Mouse (Mus musculus): ENCODE results near the gene Rcbtb2. TPM values are rescaled to one million over a fixed set of nuclear protein-coding genes. Genes with fewer than 3 reads are reported as not detected.

The Rcbtb2 gene
- total RNA-seq, 2 experiments from 2014 or later = 33.0 to 33.1 TPM

- DNase-seq (ENCODE audit: low spot score in 2 of 2) = no peak
Observed at GRCm38 (mm10) chr14:73145531-73145930, 22.7 kb downstream of the Rcbtb2 start.

DNA sequence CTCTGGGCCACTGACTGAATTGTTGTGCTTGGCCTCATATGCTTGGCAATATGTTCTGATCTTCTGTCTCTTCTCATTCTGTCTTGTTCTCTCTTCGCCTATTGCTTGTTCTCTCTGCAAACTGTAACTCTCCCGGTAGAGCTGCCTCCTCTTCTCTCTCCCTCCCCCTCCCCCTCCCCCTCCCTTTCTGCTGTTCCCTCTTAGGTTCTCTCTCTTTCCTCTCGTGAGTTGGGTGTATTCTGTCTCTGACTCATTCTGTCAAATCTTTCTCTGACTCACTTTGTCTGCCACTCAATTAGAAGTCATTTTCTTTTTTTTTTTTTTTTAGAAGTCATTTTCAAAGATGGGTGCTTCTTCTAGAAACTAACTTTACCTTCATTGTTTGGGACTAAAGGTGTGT, 23.9 kb downstream of the Rcbtb2 start:
- DNase-seq (ENCODE audit: low spot score in 2 of 2) = no peak

DNA sequence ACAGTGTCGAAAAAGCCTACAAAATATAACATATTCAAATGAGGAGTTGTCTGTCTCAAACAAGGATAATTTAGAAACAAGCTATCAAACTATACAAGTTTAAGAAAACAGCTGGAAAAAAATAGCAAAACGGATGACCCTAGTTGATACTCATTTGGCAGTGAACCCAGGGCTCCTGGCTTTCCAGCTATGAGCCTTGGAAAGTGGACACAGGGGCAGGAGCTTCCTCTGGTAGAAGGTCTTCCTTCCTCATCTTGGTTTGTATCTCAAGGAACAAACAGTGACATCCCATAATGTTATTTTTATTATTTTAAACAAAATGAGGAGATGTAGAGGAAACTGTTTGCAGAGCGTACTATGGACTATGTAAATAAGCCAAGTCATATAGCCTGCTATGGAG, 25.3 kb downstream of the Rcbtb2 start:
- DNase-seq (ENCODE audit: low spot score in 2 of 2) = no peak

GRCm38 (mm10) chr14:73161303-73161702, 38.5 kb downstream of the Rcbtb2 start:
- DNase-seq (ENCODE audit: low spot score in 2 of 2) = no peak

GRCm38 (mm10) chr14:73162192-73162800, 39.5 kb downstream of the Rcbtb2 start:
- no peak for DNase-seq (ENCODE audit: low spot score in 2 of 2)

GRCm38 (mm10) chr14:73163363-73163998, 40.6 kb downstream of the Rcbtb2 start:
- DNase-seq (ENCODE audit: low spot score in 2 of 2) = no peak

DNA sequence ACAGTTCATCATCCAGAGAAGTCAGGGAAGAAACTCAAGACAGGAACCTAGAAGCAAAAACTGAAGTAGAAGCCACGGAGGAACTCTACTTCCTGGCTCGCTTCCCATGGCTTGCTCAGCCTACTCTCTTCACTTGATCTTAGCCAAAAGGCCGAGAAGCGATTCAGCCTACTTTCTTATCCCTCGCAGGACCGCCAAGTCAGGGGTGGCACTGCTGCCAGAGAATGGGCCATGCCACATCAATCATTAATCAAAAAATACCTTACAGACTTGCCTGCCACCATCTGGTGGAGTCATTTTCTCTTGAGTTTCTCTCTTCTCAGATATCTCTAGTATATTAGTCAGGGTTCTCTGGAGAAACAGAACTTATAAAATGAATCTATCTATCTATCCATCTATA, 42.3 kb downstream of the Rcbtb2 start:
- DNase-seq (ENCODE audit: low spot score in 2 of 2) = no peak

- DNase-seq (ENCODE audit: low spot score in 2 of 2) = no peak
Observed at GRCm38 (mm10) chr14:73168605-73169004, 45.8 kb downstream of the Rcbtb2 start.

DNA sequence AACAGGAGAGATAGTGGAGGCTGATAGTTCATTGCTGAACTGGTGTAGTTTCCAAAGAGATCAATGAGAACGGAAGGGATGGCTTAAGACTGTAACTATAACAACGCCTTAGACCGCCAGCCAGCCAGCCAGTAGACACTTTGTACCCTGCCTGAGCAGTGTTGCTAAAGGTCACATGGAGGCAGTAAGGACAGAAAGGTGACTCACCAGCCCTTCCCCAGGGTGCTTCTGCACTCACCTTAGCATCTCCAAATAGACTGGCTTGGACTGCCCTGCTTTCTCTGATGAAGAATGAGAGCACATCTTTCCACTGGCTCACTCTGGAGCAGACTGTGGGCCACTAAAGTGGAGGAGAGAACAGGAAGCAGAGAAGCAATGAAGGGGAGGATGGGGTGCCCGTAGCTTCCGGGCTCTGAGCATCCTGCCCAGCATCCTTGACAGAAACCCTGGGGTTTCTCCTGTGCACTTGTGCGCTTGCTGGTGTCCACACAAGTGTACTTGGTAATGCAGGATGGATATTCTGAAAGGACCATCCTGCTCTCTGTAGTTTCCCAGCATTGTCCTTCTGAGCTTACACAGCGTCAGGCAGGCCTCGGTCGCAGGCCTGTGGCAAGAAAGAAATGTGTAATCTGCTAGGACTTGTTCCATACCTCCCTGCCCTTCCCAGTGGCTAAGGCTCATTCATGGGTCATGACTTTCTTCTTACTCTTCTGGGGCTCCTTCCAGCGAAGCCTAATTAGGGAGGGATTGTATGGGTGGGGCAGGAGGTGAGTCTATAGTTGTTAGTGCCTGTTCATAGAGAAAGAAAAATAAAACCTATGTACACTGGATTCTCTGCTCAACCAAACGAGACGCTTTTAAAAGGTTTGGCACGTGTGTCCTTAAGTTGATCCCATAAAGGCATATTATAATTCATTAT, 47.3 kb downstream of the Rcbtb2 start:
- DNase-seq (ENCODE audit: low spot score in 2 of 2) = no peak

GRCm38 (mm10) chr14:73172196-73173011, 49.6 kb downstream of the Rcbtb2 start:
- no peak for DNase-seq (ENCODE audit: low spot score in 2 of 2)

DNA sequence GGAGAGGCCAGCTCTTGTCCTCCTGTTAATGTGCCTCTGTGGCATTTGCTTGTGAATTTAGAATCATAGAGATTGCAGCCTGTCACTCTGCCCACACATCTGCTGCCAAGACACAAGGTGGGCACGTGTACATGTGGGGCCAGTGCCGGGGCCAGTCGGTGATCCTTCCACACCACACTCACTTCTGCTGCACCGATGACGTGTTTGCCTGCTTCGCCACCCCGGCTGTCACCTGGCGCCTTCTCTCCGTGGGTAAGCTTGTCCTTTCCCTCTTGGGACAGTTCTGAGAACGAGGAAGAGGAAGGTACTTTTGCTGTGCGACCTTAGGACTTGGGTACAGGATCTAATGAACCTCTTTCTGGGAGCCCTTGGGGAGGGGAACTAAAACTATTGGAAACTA, 50.8 kb downstream of the Rcbtb2 start:
- no peak for DNase-seq (ENCODE audit: low spot score in 2 of 2)

GRCm38 (mm10) chr14:73174091-73174995, 51.5 kb downstream of the Rcbtb2 start:
- DNase-seq (ENCODE audit: low spot score in 2 of 2) = peak in 1 of 2 experiments; percentile 38

GRCm38 (mm10) chr14:73175031-73175430, 52.2 kb downstream of the Rcbtb2 start:
- no peak for DNase-seq (ENCODE audit: low spot score in 2 of 2)

DNA sequence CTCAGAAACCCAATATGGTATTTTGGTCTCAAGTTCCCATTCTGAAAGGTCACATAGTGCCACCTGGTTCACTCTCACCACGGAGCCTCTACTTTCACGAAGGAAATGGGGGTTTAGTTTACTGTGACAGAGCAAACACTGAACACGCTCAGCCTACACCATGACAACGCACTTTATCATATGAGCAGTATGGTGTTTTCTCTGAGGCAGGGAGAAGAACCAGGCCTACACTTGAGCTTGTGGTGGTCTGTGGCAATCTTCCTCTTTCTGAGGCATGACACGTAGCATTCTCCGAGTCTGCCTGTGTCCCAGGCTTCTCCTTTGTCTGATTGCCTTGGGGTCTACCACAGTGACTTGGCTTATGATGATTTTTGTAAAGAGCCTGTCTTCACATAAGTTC, 53.0 kb downstream of the Rcbtb2 start:
- no peak for DNase-seq (ENCODE audit: low spot score in 2 of 2)

DNA sequence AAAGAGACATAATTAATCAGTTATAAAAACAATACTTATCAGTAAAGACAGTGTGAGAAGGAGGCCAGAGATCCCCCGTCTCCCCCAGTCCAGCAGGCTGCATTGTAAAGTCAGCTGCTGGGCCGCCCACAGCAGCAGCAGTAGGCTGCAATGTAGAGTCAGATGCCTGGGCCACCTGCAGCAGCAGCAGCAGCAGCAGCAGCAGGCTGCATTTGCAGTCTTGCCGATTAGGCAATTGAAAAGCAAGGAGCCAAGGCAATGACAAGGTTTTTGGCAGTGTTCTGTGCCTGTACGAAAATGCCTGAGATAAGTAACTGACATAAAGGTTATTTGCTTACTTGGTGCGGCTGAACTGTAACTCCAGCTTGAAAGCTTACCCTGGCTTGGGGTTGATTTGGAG, 53.4 kb downstream of the Rcbtb2 start:
- no peak for DNase-seq (ENCODE audit: low spot score in 2 of 2)

- no peak for DNase-seq (ENCODE audit: low spot score in 2 of 2)
Observed at GRCm38 (mm10) chr14:73177961-73178360, 55.1 kb downstream of the Rcbtb2 start.

DNA sequence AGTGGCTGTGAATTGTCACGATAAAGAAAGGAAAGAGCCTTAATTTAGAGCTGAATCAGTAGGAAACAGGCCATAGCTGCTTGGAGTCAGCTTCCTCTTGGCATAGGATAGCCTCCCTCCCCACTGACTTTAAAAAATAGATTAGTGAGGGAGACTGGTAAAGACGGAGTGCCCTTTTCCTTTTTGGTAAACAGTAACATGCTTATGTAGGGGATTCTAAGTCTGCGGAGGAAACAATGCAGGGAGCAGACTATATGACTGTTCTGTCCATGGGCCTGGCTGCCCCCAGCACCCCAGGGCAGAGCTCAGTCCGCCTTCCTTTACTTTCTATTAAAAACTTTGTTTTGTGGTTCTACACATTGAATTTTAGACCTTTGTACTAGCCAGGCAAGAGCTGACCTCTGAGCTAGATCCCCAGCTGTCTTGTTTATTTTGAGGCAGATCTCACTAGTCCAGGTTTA, 56.4 kb downstream of the Rcbtb2 start:
- no peak for DNase-seq (ENCODE audit: low spot score in 2 of 2)

GRCm38 (mm10) chr14:73180671-73181070, 57.8 kb downstream of the Rcbtb2 start:
- DNase-seq (ENCODE audit: low spot score in 2 of 2) = no peak

DNA sequence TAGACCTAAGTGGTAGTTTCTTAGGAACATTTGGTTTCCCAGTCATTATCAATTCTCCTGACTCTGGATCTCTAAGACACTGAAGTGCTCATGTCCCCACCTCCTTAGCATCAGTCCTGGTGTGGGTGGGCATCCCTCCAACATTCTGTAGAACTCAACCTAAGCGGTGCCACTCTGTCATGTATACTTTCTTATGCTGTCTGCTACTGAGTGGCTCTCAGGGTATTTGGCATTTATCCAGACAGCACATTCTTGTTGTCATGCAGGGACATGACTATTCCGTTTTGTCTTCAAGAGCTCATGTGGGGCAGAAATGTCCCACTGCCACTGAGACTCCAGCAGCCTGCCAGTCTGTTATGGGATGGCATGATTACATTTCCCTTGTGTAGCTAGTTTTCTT, 58.3 kb downstream of the Rcbtb2 start:
- no peak for DNase-seq (ENCODE audit: low spot score in 2 of 2)

GRCm38 (mm10) chr14:73186875-73187274, 64.0 kb downstream of the Rcbtb2 start:
- no peak for DNase-seq (ENCODE audit: low spot score in 2 of 2)
